Mouse (Mus musculus): ENCODE data around the gene Tmbim6. TPM values are rescaled to one million over a fixed set of nuclear protein-coding genes. Genes with fewer than 3 reads are reported as not detected.

Tmbim6 gene
- total RNA-seq, 2 experiments from 2014 or later: 319 to 339 TPM

Other genes starting within 250 kb of the Tmbim6 start
- 100 to 1,000 TPM; 173 to 180 TPM for gene Kcnh3, start 168.0 kb upstream of the Tmbim6 start, total RNA-seq (2021)
- gene Mcrs1, start 140.9 kb upstream of the Tmbim6 start, total RNA-seq (2021): 10 to 100 TPM; 80.9 to 91.9 TPM
- 100 to 1,000 TPM in 1 of 2 experiments, 10 to 100 TPM in 1; 88.1 to 104 TPM for gene Prpf40b, start 97.8 kb upstream of the Tmbim6 start, total RNA-seq (2021)
- 1 to 10 TPM; 1.7 to 1.8 TPM for gene Fam186b, start 97.0 kb upstream of the Tmbim6 start, total RNA-seq (2021)
- 10 to 100 TPM; 10.6 to 10.8 TPM for gene Fmnl3, start 22.4 kb upstream of the Tmbim6 start, total RNA-seq (2021)
- 10 to 100 TPM; 19.4 to 21.4 TPM for gene Nckap5l, start 64.9 kb downstream of the Tmbim6 start, total RNA-seq (2021)
- 1 to 10 TPM; 3.9 to 6.6 TPM for gene Bcdin3d, start 81.8 kb downstream of the Tmbim6 start, total RNA-seq (2021)
- gene Faim2, start 135.3 kb downstream of the Tmbim6 start, total RNA-seq (2021): 100 to 1,000 TPM; 365 to 407 TPM
- gene Aqp2, start 186.2 kb downstream of the Tmbim6 start, total RNA-seq (2021): not detected
- gene Aqp5, start 197.9 kb downstream of the Tmbim6 start, total RNA-seq (2021): under 1 TPM; 0.23 to 0.37 TPM
- under 1 TPM; 0.48 to 0.81 TPM for gene Aqp6, start 208.5 kb downstream of the Tmbim6 start, total RNA-seq (2021)

All from left cerebral cortex, postnatal 36 days (tissue).